In genomic region chr7:98682821-98683220, GRCm38 (mm10) we compare ENCODE assay signal across 19 mouse cellular contexts. TPM values are rescaled to one million over a fixed set of nuclear protein-coding genes. Genes with fewer than 3 reads are reported as not detected.
DNase-seq lines count a peak whose midpoint lies in the region; ATAC-seq and TF ChIP-seq lines count a peak whose summit lies in the region.
"Had no signal": no experiment of that assay in that cellular context is flagged by ENCODE, and none has a peak within 500 bp of the region (broad histone marks: within the 10 kb centered on the region; RNA-seq: fewer than 3 reads in every experiment).

No protein-coding gene starts in this region.

- DNase-seq in heart, adult 2 months, result no peak
- DNase-seq in heart, postnatal 25 days (ENCODE audit: low spot score), result no peak
- no peak for DNase-seq in lung, embryonic 14.5 days
- DNase-seq in lung, postnatal 4 days, result no peak
- peak; percentile 62 for DNase-seq in ES-CJ7 (ENCODE audit: low read depth, low spot score)
- peak; percentile 35 for DNase-seq in induced T-regulatory cell, adult 2 months (ENCODE audit: low read depth)
- DNase-seq in cerebellum, adult 2 months, result no peak
- no peak for DNase-seq in yolk sac, embryonic 10.5 days (ENCODE audit: low spot score)
- DNase-seq: adrenal gland, adult 8-10 months; cerebellum, adult 8-10 months; gastrocnemius, postnatal 14 days; kidney, postnatal 14 days; lung, adult 18-20 months; right cerebral cortex, adult 18-20 months; spleen, adult 18-20 months; thymus, postnatal 14 days had no signal

- 81% methylated on average over 10 of the region's 10 CpGs for WGBS in heart, adult 2 months
- WGBS in lung, embryonic 14.5 days, result 91% methylated on average over 10 of the region's 10 CpGs
- 93% methylated on average over 10 of the region's 10 CpGs for WGBS in cerebellum, adult 2 months

- H3K27ac ChIP-seq in heart, adult 2 months, result no peak overlapping the region
- H3K27ac ChIP-seq in lung, embryonic 14.5 days (ENCODE audit: low read depth), result no peak overlapping the region
- no peak overlapping the region for H3K27ac ChIP-seq in cerebellum, adult 2 months (ENCODE audit: insufficient read depth, low read length)
- H3K27ac ChIP-seq: hindbrain, embryonic 13.5 days had no signal

- no peaks in the 10 kb centered on the region for H3K27me3 ChIP-seq in heart, adult 2 months (ENCODE audit: control insufficient read depth, insufficient read depth, low read length)
- no peaks in the 10 kb centered on the region for H3K27me3 ChIP-seq in lung, embryonic 14.5 days (ENCODE audit: insufficient read depth, low read length)
- H3K27me3 ChIP-seq in cerebellum, adult 2 months (ENCODE audit: control insufficient read depth, insufficient read depth, low read length), result no peaks in the 10 kb centered on the region

- no peak overlapping the region for H3K4me3 ChIP-seq in heart, adult 2 months
- no peak overlapping the region for H3K4me3 ChIP-seq in lung, embryonic 14.5 days (ENCODE audit: low read depth, low read length)
- no peak overlapping the region for H3K4me3 ChIP-seq in cerebellum, adult 2 months (replicated peaks; ENCODE audit: insufficient read depth, low read depth, low read length)
- H3K4me3 ChIP-seq: hindbrain, embryonic 13.5 days had no signal

- no peak for ATAC-seq in lung, embryonic 14.5 days (ENCODE audit: insufficient read depth)
- ATAC-seq: forebrain, embryonic 16.5 days had no signal

- H3K9ac ChIP-seq in heart, adult 2 months (ENCODE audit: low read depth, low read length), result no peak overlapping the region
- H3K9ac ChIP-seq in lung, embryonic 14.5 days, result no peak overlapping the region
- H3K9ac ChIP-seq: hindbrain, embryonic 13.5 days had no signal

- H3K4me1 ChIP-seq in heart, adult 2 months (ENCODE audit: control insufficient read depth, insufficient read depth, low read length), result peaks cover 4% of the 10 kb centered on the region; the same call in 1 of the 2 replicates
- no peaks in the 10 kb centered on the region for H3K4me1 ChIP-seq in lung, embryonic 14.5 days (ENCODE audit: insufficient read depth)
- H3K4me1 ChIP-seq in cerebellum, adult 2 months (ENCODE audit: control insufficient read depth, insufficient read depth, low read length), result no peaks in the 10 kb centered on the region

- no peak for TF ChIP-seq EP300 in heart, adult 2 months (IDR thresholded peaks at IDR 0.05; ENCODE audit: insufficient read depth, low read depth, low read length)

- no peaks in the 10 kb centered on the region for H3K36me3 ChIP-seq in heart, adult 2 months (ENCODE audit: control insufficient read depth, insufficient read depth, low read length)
- H3K36me3 ChIP-seq in lung, embryonic 14.5 days (ENCODE audit: insufficient read depth), result no peaks in the 10 kb centered on the region
- H3K36me3 ChIP-seq: G1E; hindbrain, embryonic 13.5 days had no signal

- no peak overlapping the region for H3K4me2 ChIP-seq in lung, embryonic 14.5 days
- H3K4me2 ChIP-seq: hindbrain, embryonic 13.5 days had no signal

- intact Hi-C loops in heart, adult 2 months (cut with DNase I), result no loop called here
- intact Hi-C loops in heart, postnatal 25 days (cut with DNase I), result no loop called here

- no peak for TF ChIP-seq POLR2A in heart, adult 2 months (IDR thresholded peaks at IDR 0.05; ENCODE audit: insufficient read depth, low read depth, low read length)
- TF ChIP-seq POLR2A in cerebellum, adult 2 months (IDR thresholded peaks at IDR 0.05; ENCODE audit: borderline replicate concordance, insufficient read depth, low read length), result no peak

- 0 out of 2 replicates have a peak, but pooled peaks have one; percentile 20 for TF ChIP-seq CTCF in heart, adult 2 months (IDR thresholded peaks at IDR 0.05)
- peak; percentile 27; the same call in 1 of the 2 replicates for TF ChIP-seq CTCF in lung, embryonic 14.5 days (IDR thresholded peaks at IDR 0.05; ENCODE audit: low read depth)
- no peak for TF ChIP-seq CTCF in cerebellum, adult 2 months (IDR thresholded peaks at IDR 0.05; ENCODE audit: borderline replicate concordance, insufficient read depth, low read depth, low read length)

- no peaks in the 10 kb centered on the region for H3K9me3 ChIP-seq in lung, embryonic 14.5 days (ENCODE audit: low read depth, low read length)
- H3K9me3 ChIP-seq: G1E; hindbrain, embryonic 13.5 days had no signal

- no peaks in the 10 kb centered on the region for H3K79me2 ChIP-seq in heart, adult 2 months (replicated peaks; ENCODE audit: control insufficient read depth, insufficient read depth, low read length)

RNA-seq across cellular contexts. Expression of gene Thap12, which starts 20.1 kb away (rescaled TPM):
- total RNA-seq in heart, adult 2 months (2021), result 10 to 100 TPM; 71.5 to 80.7 TPM
- 18.0 and 41.5 TPM in 2 replicates for polyA plus RNA-seq in heart, adult 2 months (2012; rRNA removed)
- total RNA-seq in heart, postnatal 25 days (2021), result 10 to 100 TPM; 70.0 to 76.2 TPM
- polyA plus RNA-seq in lung, embryonic 14.5 days (2014; fragmentation: Nextera tagmentation; extraction: Ambion mirVana), result 81.3 and 81.9 TPM in 2 replicates
- 44.8 and 46.0 TPM in 2 replicates for polyA plus RNA-seq in cerebellum, adult 2 months (2012; rRNA removed)

RNA-seq across cellular contexts. Expression of gene Emsy, which starts 26.2 kb away (rescaled TPM):
- total RNA-seq in heart, adult 2 months (2021), result 10 to 100 TPM; 24.0 to 25.6 TPM
- 19.6 and 27.7 TPM in 2 replicates for polyA plus RNA-seq in heart, adult 2 months (2012; rRNA removed)
- total RNA-seq in heart, postnatal 25 days (2021), result 10 to 100 TPM; 25.0 to 31.1 TPM
- 45.5 and 47.4 TPM in 2 replicates for polyA plus RNA-seq in lung, embryonic 14.5 days (2014; fragmentation: Nextera tagmentation; extraction: Ambion mirVana)
- 49.4 and 50.1 TPM in 2 replicates for polyA plus RNA-seq in cerebellum, adult 2 months (2012; rRNA removed)

Comparison
In these comparisons a context has a peak if more than half of its experiments do, and no peak if none do; other contexts are left out.
1. DNase-seq: peak in ES-CJ7 (single experiment) and induced T-regulatory cell, adult 2 months (single experiment); none in heart, adult 2 months (0 of 2), heart, postnatal 25 days (single experiment), lung, embryonic 14.5 days (single experiment), lung, postnatal 4 days (0 of 2), cerebellum, adult 2 months (0 of 2) and yolk sac, embryonic 10.5 days (single experiment).